Mouse (Mus musculus) heart, embryonic 14.5 days (tissue): ENCODE data around the gene Map1lc3b. TPM values are rescaled to one million over a fixed set of nuclear protein-coding genes. Genes with fewer than 3 reads are reported as not detected.

Source experiments
- ATAC-seq: fragments of 200-750 bp; cut with Nextera tagmentation; 2 replicates; pipeline ENCODE4 v1.8.0; 2017; ENCODE audit warnings: low read depth, moderate TSS enrichment; ENCODE audit not compliant: insufficient number of reproducible peaks, insufficient read depth, low FRiP score
- H3K27ac ChIP-seq, 2 experiments: fragments of 200-500 bp in 1 of 2; fragments of 300-500 bp in 1 of 2; sonication (generic) in 1 of 2; replicated peaks in 1 of 2; 2 replicates each; pipeline ENCODE4 v1.5.1; 2012 to 2014; ENCODE audit warnings: low read depth in 2 of 2, low read length in 2 of 2, control low read depth in 1 of 2, mild to moderate bottlenecking in 1 of 2, mixed read lengths in 1 of 2; ENCODE audit not compliant: control insufficient read depth in 1 of 2, insufficient read depth in 1 of 2
- H3K27me3 ChIP-seq: fragments of 300-500 bp; sonication (generic); 2 replicates; pipeline ENCODE4 v1.6.1; 2014; ENCODE audit warnings: mild to moderate bottlenecking, low read length, control low read depth; ENCODE audit not compliant: control insufficient read depth, insufficient read depth
- H3K36me3 ChIP-seq: fragments of 300-500 bp; sonication (generic); 2 replicates; pipeline ENCODE4 v1.6.1; 2014; ENCODE audit warnings: mild to moderate bottlenecking, control low read depth, low read length, mixed read lengths; ENCODE audit not compliant: control insufficient read depth, insufficient read depth
- H3K4me1 ChIP-seq, 2 experiments: fragments of 200-500 bp in 1 of 2; fragments of 300-500 bp in 1 of 2; sonication (generic) in 1 of 2; 2 replicates each; pipeline ENCODE4 v1.6.1; 2012 to 2014; ENCODE audit warnings: low read length in 2 of 2, control low read depth in 1 of 2, mixed read lengths in 1 of 2; ENCODE audit not compliant: control insufficient read depth in 2 of 2, insufficient read depth in 2 of 2
- H3K4me2 ChIP-seq: fragments of 300-500 bp; sonication (generic); 2 replicates; pipeline ENCODE4 v1.6.1; 2014; ENCODE audit warnings: mild to moderate bottlenecking, low read length
- H3K4me3 ChIP-seq, 2 experiments: fragments of 200-500 bp in 1 of 2; fragments of 300-500 bp in 1 of 2; sonication (generic) in 1 of 2; 2 replicates each; pipeline ENCODE4 v1.5.1; 2012 to 2014; ENCODE audit warnings: low read length in 2 of 2, mild to moderate bottlenecking in 2 of 2, control low read depth in 1 of 2, low read depth in 1 of 2, moderate library complexity in 1 of 2; ENCODE audit not compliant: control insufficient read depth in 1 of 2, insufficient read depth in 1 of 2
- H3K9ac ChIP-seq: fragments of 300-500 bp; sonication (generic); 2 replicates; pipeline ENCODE4 v1.6.1; 2014; ENCODE audit warnings: mild to moderate bottlenecking, low read length
- H3K9me3 ChIP-seq: fragments of 300-500 bp; sonication (generic); 2 replicates; pipeline ENCODE4 v1.6.1; 2016; ENCODE audit warnings: low read length, control low read depth; ENCODE audit not compliant: control insufficient read depth
- WGBS: fragments of 180-500 bp; shearing (Covaris S2); extraction: QIAGEN DNeasy Blood & Tissue Kit; methylation state at CpG from one replicate; pipeline ENCODE4 v1.1.7; 2014; 5-methylcytosine and 5-hydroxymethylcytosine counted together
- polyA plus RNA-seq: library from polyadenylated mRNA; unstranded; fragments of >200 nt; fragmentation: Nextera tagmentation; extraction: Ambion mirVana; gene quantifications from 2 replicates; pipeline ENCODE4 v1.2.1, GENCODE M21; 2014

Map1lc3b gene
- 252 and 267 TPM in 2 replicates for polyA plus RNA-seq

GRCm38 (mm10) chr8:121590203-121591177 is at the start of gene Map1lc3b:
Gene Map1lc3b, plus strand, starts transcription at chr8:121590361.
- H3K4me2 ChIP-seq, result peak within 1 kb of the TSS; percentile 91
- H3K4me3 ChIP-seq, result peak within 1 kb of the TSS; percentile 70 to 79
- no peaks in the 10 kb centered on the region for H3K27me3 ChIP-seq
- peaks cover 10 to 15% of the 10 kb centered on the region in 2 experiments for H3K4me1 ChIP-seq
- no peaks in the 10 kb centered on the region for H3K9me3 ChIP-seq
- H3K9ac ChIP-seq, result peak within 1 kb of the TSS; percentile 92
- H3K36me3 ChIP-seq, result peaks cover 23% of the 10 kb centered on the region
- under 1% methylated on average over 94 of the region's 94 CpGs for WGBS
- peak; percentile 83 for ATAC-seq
- H3K27ac ChIP-seq, result peak within 1 kb of the TSS in 1 of 2 experiments; percentile 76; a peak in 3 of 4 replicates

GRCm38 (mm10) chr8:121541862-121542261 is 48.3 kb upstream of the Map1lc3b start:
- 73% methylated on average over 19 of the region's 19 CpGs for WGBS
- no peaks in the 10 kb centered on the region for H3K9me3 ChIP-seq
- peaks cover 25% of the 10 kb centered on the region; the same call in 1 of the 2 replicates for H3K27me3 ChIP-seq
- H3K9ac ChIP-seq, result no peak overlapping the region
- no peak overlapping the region for H3K27ac ChIP-seq
- ATAC-seq, result no peak
- H3K4me3 ChIP-seq, result no peak overlapping the region
- H3K4me2 ChIP-seq, result no peak overlapping the region
- no peaks in the 10 kb centered on the region for H3K36me3 ChIP-seq
- no peaks in the 10 kb centered on the region for H3K4me1 ChIP-seq

- no peaks in the 10 kb centered on the region for H3K36me3 ChIP-seq
- peaks cover 25% of the 10 kb centered on the region; the same call in 1 of the 2 replicates for H3K27me3 ChIP-seq
- no peak overlapping the region for H3K4me3 ChIP-seq
- H3K4me2 ChIP-seq, result no peak overlapping the region
- 66% methylated on average over 13 of the region's 13 CpGs for WGBS
- no peak overlapping the region for H3K27ac ChIP-seq
- 0 out of 4 replicates have a peak, but pooled peaks cover 0 to 2% of the 10 kb centered on the region in 2 experiments for H3K4me1 ChIP-seq
- ATAC-seq, result no peak
- H3K9me3 ChIP-seq, result no peaks in the 10 kb centered on the region
- H3K9ac ChIP-seq, result no peak overlapping the region
Observed at GRCm38 (mm10) chr8:121542901-121543300, 47.3 kb upstream of the Map1lc3b start.

- WGBS, result 66% methylated on average over 12 of the region's 12 CpGs
- 0 out of 4 replicates have a peak, but pooled peaks cover 0 to 2% of the 10 kb centered on the region in 2 experiments for H3K4me1 ChIP-seq
- no peak within 1 kb of the TSS for H3K4me2 ChIP-seq
Observed at GRCm38 (mm10) chr8:121544276-121544785, 45.8 kb upstream of the Map1lc3b start, which contains the start of gene 1700018B08Rik. Gene 1700018B08Rik, minus strand, starts transcription at chr8:121544320.

GRCm38 (mm10) chr8:121544936-121545335 is 45.2 kb upstream of the Map1lc3b start:
- Histone ChIP-seq H3K4me2 (no peak overlapping the region), H3K36me3 (no peaks in the 10 kb centered on the region), H3K27me3 (peaks cover 17% of the 10 kb centered on the region; the same call in 1 of the 2 replicates), H3K9me3 (no peaks in the 10 kb centered on the region), H3K9ac (no peak overlapping the region), H3K4me1 (0 out of 4 replicates have a peak, but pooled peaks cover 0 to 4% of the 10 kb centered on the region in 2 experiments), H3K4me3 (no peak overlapping the region), H3K27ac (no peak overlapping the region)
- ATAC-seq, result no peak
- 40% methylated on average over 11 of the region's 11 CpGs for WGBS

More at GRCm38 (mm10) chr8:121544276-121544785, 45.8 kb upstream of the Map1lc3b start, which contains the start of gene 1700018B08Rik:
- Histone ChIP-seq H3K9me3 (no peaks in the 10 kb centered on the region), H3K27ac (no peak within 1 kb of the TSS), H3K9ac (no peak within 1 kb of the TSS), H3K27me3 (peaks cover 23% of the 10 kb centered on the region; the same call in 1 of the 2 replicates), H3K4me3 (no peak within 1 kb of the TSS), H3K36me3 (no peaks in the 10 kb centered on the region)
- ATAC-seq, result no peak

GRCm38 (mm10) chr8:121547132-121547531 is 43.0 kb upstream of the Map1lc3b start:
- Histone ChIP-seq H3K27me3 (peaks cover 10% of the 10 kb centered on the region; the same call in 1 of the 2 replicates), H3K9me3 (no peaks in the 10 kb centered on the region), H3K4me1 (peaks cover 3 to 16% of the 10 kb centered on the region in 2 experiments; a peak in 1 of 4 replicates), H3K27ac (no peak overlapping the region), H3K36me3 (peaks cover 15% of the 10 kb centered on the region), H3K4me2 (no peak overlapping the region), H3K9ac (no peak overlapping the region), H3K4me3 (no peak overlapping the region)
- ATAC-seq, result no peak
- 7% methylated on average over 7 of the region's 7 CpGs for WGBS

- H3K36me3 ChIP-seq, result peaks cover 43% of the 10 kb centered on the region
- peaks cover 3 to 16% of the 10 kb centered on the region in 2 experiments; a peak in 1 of 4 replicates for H3K4me1 ChIP-seq
- no peak overlapping the region for H3K9ac ChIP-seq
- 62% methylated on average over 6 of the region's 6 CpGs for WGBS
- H3K9me3 ChIP-seq, result no peaks in the 10 kb centered on the region
- H3K27ac ChIP-seq, result no peak overlapping the region
- no peak overlapping the region for H3K4me2 ChIP-seq
- H3K27me3 ChIP-seq, result 0 out of 2 replicates have a peak, but pooled peaks cover 3% of the 10 kb centered on the region
- H3K4me3 ChIP-seq, result no peak overlapping the region
- ATAC-seq, result no peak
Observed at GRCm38 (mm10) chr8:121550056-121550455, 40.1 kb upstream of the Map1lc3b start.
